Mouse (Mus musculus): ENCODE results near the gene Bhmt. TPM values are rescaled to one million over a fixed set of nuclear protein-coding genes. Genes with fewer than 3 reads are reported as not detected.

Bhmt gene
- polyA plus RNA-seq, 1 experiment: 0.07 TPM

- no peak for TF ChIP-seq CTCF (IDR thresholded peaks at IDR 0.05; ENCODE audit: borderline replicate concordance, control insufficient read depth, extremely low read depth, insufficient read depth, low read length, poor library complexity)
- no peak for TF ChIP-seq POLR2A (IDR thresholded peaks at IDR 0.05; ENCODE audit: control insufficient read depth, extremely low read depth, insufficient read depth, low read length, poor library complexity)
- Histone ChIP-seq H3K27me3 (ENCODE audit: control insufficient read depth, insufficient read depth, low read length) (no peaks in the 10 kb centered on the region), H3K27ac (ENCODE audit: control insufficient read depth, insufficient read depth, low read length) (no peak overlapping the region), H3K4me3 (ENCODE audit: control insufficient read depth, insufficient read depth, low read length) (no peak overlapping the region), H3K4me1 (replicated peaks; ENCODE audit: control insufficient read depth, insufficient read depth, low read length) (no peaks in the 10 kb centered on the region), H3K36me3 (ENCODE audit: control insufficient read depth, insufficient read depth, low read length) (no peaks in the 10 kb centered on the region)
- 78% methylated on average over 4 of the region's 4 CpGs for WGBS
- no peak for DNase-seq
Measured at GRCm38 (mm10) chr13:93639636-93640035, 1.9 kb upstream of the Bhmt start.

- Histone ChIP-seq H3K4me3 (ENCODE audit: control insufficient read depth, insufficient read depth, low read length) (no peak overlapping the region), H3K27me3 (ENCODE audit: control insufficient read depth, insufficient read depth, low read length) (no peaks in the 10 kb centered on the region), H3K36me3 (ENCODE audit: control insufficient read depth, insufficient read depth, low read length) (no peaks in the 10 kb centered on the region), H3K4me1 (replicated peaks; ENCODE audit: control insufficient read depth, insufficient read depth, low read length) (no peaks in the 10 kb centered on the region), H3K27ac (ENCODE audit: control insufficient read depth, insufficient read depth, low read length) (no peak overlapping the region)
- 93% methylated on average over 1 of the region's 1 CpGs for WGBS
- no peak for TF ChIP-seq POLR2A (IDR thresholded peaks at IDR 0.05; ENCODE audit: control insufficient read depth, extremely low read depth, insufficient read depth, low read length, poor library complexity)
- no peak for TF ChIP-seq CTCF (IDR thresholded peaks at IDR 0.05; ENCODE audit: borderline replicate concordance, control insufficient read depth, extremely low read depth, insufficient read depth, low read length, poor library complexity)
- no peak for DNase-seq
Measured at GRCm38 (mm10) chr13:93636561-93636960, 1.2 kb downstream of the Bhmt start.

GRCm38 (mm10) chr13:93632927-93633326 lies 4.8 kb downstream of the Bhmt start:
- no peak for DNase-seq
- Histone ChIP-seq H3K4me3 (ENCODE audit: control insufficient read depth, insufficient read depth, low read length) (no peak overlapping the region), H3K27me3 (ENCODE audit: control insufficient read depth, insufficient read depth, low read length) (no peaks in the 10 kb centered on the region), H3K36me3 (ENCODE audit: control insufficient read depth, insufficient read depth, low read length) (no peaks in the 10 kb centered on the region), H3K27ac (ENCODE audit: control insufficient read depth, insufficient read depth, low read length) (no peak overlapping the region), H3K4me1 (replicated peaks; ENCODE audit: control insufficient read depth, insufficient read depth, low read length) (no peaks in the 10 kb centered on the region)
- 92% methylated on average over 5 of the region's 5 CpGs for WGBS
- TF ChIP-seq CTCF (IDR thresholded peaks at IDR 0.05; ENCODE audit: borderline replicate concordance, control insufficient read depth, extremely low read depth, insufficient read depth, low read length, poor library complexity) (no peak), POLR2A (IDR thresholded peaks at IDR 0.05; ENCODE audit: control insufficient read depth, extremely low read depth, insufficient read depth, low read length, poor library complexity) (no peak)

- 95% methylated on average over 10 of the region's 10 CpGs for WGBS
- DNase-seq: no peak
- Histone ChIP-seq H3K27ac (ENCODE audit: control insufficient read depth, insufficient read depth, low read length) (no peak overlapping the region), H3K4me3 (ENCODE audit: control insufficient read depth, insufficient read depth, low read length) (no peak overlapping the region), H3K36me3 (ENCODE audit: control insufficient read depth, insufficient read depth, low read length) (no peaks in the 10 kb centered on the region), H3K4me1 (replicated peaks; ENCODE audit: control insufficient read depth, insufficient read depth, low read length) (no peaks in the 10 kb centered on the region), H3K27me3 (ENCODE audit: control insufficient read depth, insufficient read depth, low read length) (no peaks in the 10 kb centered on the region)
- TF ChIP-seq CTCF (IDR thresholded peaks at IDR 0.05; ENCODE audit: borderline replicate concordance, control insufficient read depth, extremely low read depth, insufficient read depth, low read length, poor library complexity): no peak
- no peak for TF ChIP-seq POLR2A (IDR thresholded peaks at IDR 0.05; ENCODE audit: control insufficient read depth, extremely low read depth, insufficient read depth, low read length, poor library complexity)
Measured at GRCm38 (mm10) chr13:93630941-93631705, 6.6 kb downstream of the Bhmt start.

GRCm38 (mm10) chr13:93628861-93629260 lies 8.9 kb downstream of the Bhmt start:
- 79% methylated on average over 6 of the region's 6 CpGs for WGBS

GRCm38 (mm10) chr13:93614361-93614948 lies 23.3 kb downstream of the Bhmt start:
- Histone ChIP-seq H3K27ac (ENCODE audit: control insufficient read depth, insufficient read depth, low read length) (no peak overlapping the region), H3K4me1 (replicated peaks; ENCODE audit: control insufficient read depth, insufficient read depth, low read length) (no peaks in the 10 kb centered on the region), H3K36me3 (ENCODE audit: control insufficient read depth, insufficient read depth, low read length) (no peaks in the 10 kb centered on the region), H3K4me3 (ENCODE audit: control insufficient read depth, insufficient read depth, low read length) (no peak overlapping the region), H3K27me3 (ENCODE audit: control insufficient read depth, insufficient read depth, low read length) (no peaks in the 10 kb centered on the region)
- WGBS: 68% methylated on average over 6 of the region's 6 CpGs
- TF ChIP-seq CTCF (IDR thresholded peaks at IDR 0.05; ENCODE audit: borderline replicate concordance, control insufficient read depth, extremely low read depth, insufficient read depth, low read length, poor library complexity): no peak
- no peak for TF ChIP-seq POLR2A (IDR thresholded peaks at IDR 0.05; ENCODE audit: control insufficient read depth, extremely low read depth, insufficient read depth, low read length, poor library complexity)
- no peak for DNase-seq

More at GRCm38 (mm10) chr13:93628861-93629260, 8.9 kb downstream of the Bhmt start:
- Histone ChIP-seq H3K4me1 (replicated peaks; ENCODE audit: control insufficient read depth, insufficient read depth, low read length) (no peaks in the 10 kb centered on the region), H3K4me3 (ENCODE audit: control insufficient read depth, insufficient read depth, low read length) (no peak overlapping the region), H3K27me3 (ENCODE audit: control insufficient read depth, insufficient read depth, low read length) (no peaks in the 10 kb centered on the region), H3K27ac (ENCODE audit: control insufficient read depth, insufficient read depth, low read length) (no peak overlapping the region), H3K36me3 (ENCODE audit: control insufficient read depth, insufficient read depth, low read length) (no peaks in the 10 kb centered on the region)
- no peak for DNase-seq
- no peak for TF ChIP-seq POLR2A (IDR thresholded peaks at IDR 0.05; ENCODE audit: control insufficient read depth, extremely low read depth, insufficient read depth, low read length, poor library complexity)

Data from thymus, adult 2 months (tissue).